Mouse (Mus musculus): Measurements from ENCODE around the gene Nfia. TPM values are rescaled to one million over a fixed set of nuclear protein-coding genes. Genes with fewer than 3 reads are reported as not detected.

Nfia gene
- polyA plus RNA-seq, 1 experiment from 2014 or later: 56.7 TPM

DNA sequence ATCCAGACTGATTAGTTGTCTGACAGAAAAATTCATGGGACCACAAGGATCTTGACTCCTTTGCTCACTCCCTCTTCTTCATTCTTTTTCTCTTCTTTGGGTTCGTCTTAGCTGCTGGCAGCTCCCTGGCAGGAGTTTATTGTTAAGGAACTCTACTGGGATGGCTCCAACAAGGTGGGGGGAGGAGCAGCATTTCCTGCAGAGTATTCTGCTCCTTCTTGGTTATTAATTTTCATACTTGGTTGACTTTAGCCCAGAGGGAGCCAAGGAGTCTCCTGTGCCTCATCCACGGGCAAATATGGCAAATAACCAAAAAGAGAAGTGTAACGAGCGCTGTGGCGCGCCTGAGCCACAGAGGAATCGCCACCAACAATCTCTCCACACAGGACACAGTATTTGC is 190.3 kb downstream of the Nfia start:
- Histone ChIP-seq H3K27me3 (no peaks in the 10 kb centered on the region), H3K9ac (replicated peaks) (no peak overlapping the region), H3K27ac (no peak overlapping the region), H3K4me1 (replicated peaks) (peaks cover 13% of the 10 kb centered on the region; the same call in 1 of the 2 replicates), H3K4me3 (replicated peaks) (no peak overlapping the region), H3K36me3 (peaks cover 11% of the 10 kb centered on the region; the same call in 1 of the 2 replicates), H3K9me3 (no peaks in the 10 kb centered on the region), H3K4me2 (no peak overlapping the region)
- WGBS: 89% methylated on average over 7 of the region's 7 CpGs
- ATAC-seq (ENCODE audit: insufficient number of reproducible peaks, insufficient read depth, low FRiP score, low TSS enrichment, low read depth): no peak

DNA sequence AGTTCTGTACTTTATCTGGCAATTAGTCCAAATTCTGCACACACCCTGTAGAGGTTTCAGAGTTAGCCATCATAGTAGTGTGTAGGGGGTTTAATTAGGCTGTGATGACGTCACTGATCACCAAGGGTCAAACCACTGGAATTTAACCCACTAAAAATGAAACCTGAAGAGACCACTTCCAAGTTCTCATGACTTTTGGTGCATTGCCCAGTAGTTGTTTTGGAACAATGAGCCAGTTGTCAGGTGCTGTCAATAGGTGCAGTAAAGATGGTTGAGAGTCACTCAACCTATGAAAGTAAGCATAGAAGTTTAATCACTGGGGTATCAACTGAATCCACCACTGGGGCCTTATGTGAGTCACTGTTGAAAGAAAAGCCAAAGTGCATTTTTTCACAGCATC is 191.4 kb downstream of the Nfia start:
- Histone ChIP-seq H3K27ac (no peak overlapping the region), H3K9me3 (no peaks in the 10 kb centered on the region), H3K4me1 (replicated peaks) (peaks cover 13% of the 10 kb centered on the region; the same call in 1 of the 2 replicates), H3K9ac (replicated peaks) (no peak overlapping the region), H3K4me3 (replicated peaks) (no peak overlapping the region), H3K27me3 (no peaks in the 10 kb centered on the region), H3K4me2 (no peak overlapping the region), H3K36me3 (peaks cover 6% of the 10 kb centered on the region; the same call in 1 of the 2 replicates)
- no peak for ATAC-seq (ENCODE audit: insufficient number of reproducible peaks, insufficient read depth, low FRiP score, low TSS enrichment, low read depth)
- WGBS: 63% methylated on average over 1 of the region's 1 CpGs

DNA sequence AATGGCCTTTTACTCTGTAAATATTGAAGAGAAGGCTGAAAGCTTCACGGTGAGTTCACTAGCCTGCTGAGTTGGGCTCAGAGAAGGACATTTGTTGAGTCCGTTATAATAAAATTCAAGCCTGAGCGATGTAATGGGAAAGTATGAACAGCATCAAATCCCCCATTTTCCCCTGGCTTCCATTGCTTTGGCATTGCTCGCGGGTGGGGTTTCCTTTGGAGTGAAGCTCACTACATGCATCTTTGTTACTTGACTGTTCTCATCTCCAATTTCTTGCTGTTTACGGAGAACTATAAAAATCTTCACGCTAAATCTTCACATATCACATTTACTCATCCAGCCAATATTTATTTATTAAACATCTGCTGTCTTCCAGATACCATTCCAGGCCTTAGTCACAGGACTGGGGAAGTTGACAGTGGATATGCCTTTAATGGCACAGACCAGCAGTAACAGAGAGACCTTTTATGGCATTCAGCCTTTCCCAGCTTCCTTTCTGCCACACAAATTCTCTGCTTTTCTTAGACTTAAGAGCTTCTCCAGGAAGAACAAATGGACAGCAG is 196.3 kb downstream of the Nfia start:
- 84% methylated on average over 7 of the region's 7 CpGs for WGBS
- Histone ChIP-seq H3K27me3 (no peaks in the 10 kb centered on the region), H3K27ac (no peak overlapping the region), H3K36me3 (peaks cover 15% of the 10 kb centered on the region), H3K4me1 (replicated peaks) (peaks cover 10% of the 10 kb centered on the region; the same call in 1 of the 2 replicates), H3K4me2 (no peak overlapping the region), H3K9ac (replicated peaks) (no peak overlapping the region), H3K4me3 (replicated peaks) (no peak overlapping the region), H3K9me3 (no peaks in the 10 kb centered on the region)
- ATAC-seq (ENCODE audit: insufficient number of reproducible peaks, insufficient read depth, low FRiP score, low TSS enrichment, low read depth): no peak

DNA sequence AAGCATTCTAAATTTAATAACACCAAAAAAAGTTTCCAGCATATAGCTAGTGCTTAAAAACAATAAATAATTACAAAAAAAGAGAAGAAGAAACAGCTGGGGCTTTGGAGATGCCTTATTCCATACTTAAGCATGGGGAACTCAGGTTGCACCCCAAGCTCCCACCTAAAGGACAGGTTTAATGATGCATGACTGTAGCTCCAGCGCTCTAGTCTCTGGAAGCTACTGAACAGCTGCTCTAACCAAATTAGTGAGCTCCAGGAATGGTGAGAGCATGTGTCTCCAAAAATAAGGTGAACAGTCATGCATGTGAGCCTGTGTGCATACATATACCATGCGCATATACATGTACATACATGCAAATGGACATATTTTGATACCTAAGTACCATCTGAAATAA is 200.5 kb downstream of the Nfia start:
- 93% methylated on average over 2 of the region's 2 CpGs for WGBS
- H3K27ac ChIP-seq: no peak overlapping the region
- H3K4me3 ChIP-seq (replicated peaks): no peak overlapping the region
- no peak; the same call in 1 of the 2 replicates for ATAC-seq (ENCODE audit: insufficient number of reproducible peaks, insufficient read depth, low FRiP score, low TSS enrichment, low read depth)
- no peak overlapping the region for H3K9ac ChIP-seq (replicated peaks)
- no peak overlapping the region for H3K4me2 ChIP-seq
- H3K36me3 ChIP-seq: peaks cover 14% of the 10 kb centered on the region
- no peaks in the 10 kb centered on the region for H3K27me3 ChIP-seq
- no peaks in the 10 kb centered on the region for H3K9me3 ChIP-seq
- peaks cover 14% of the 10 kb centered on the region for H3K4me1 ChIP-seq (replicated peaks)

DNA sequence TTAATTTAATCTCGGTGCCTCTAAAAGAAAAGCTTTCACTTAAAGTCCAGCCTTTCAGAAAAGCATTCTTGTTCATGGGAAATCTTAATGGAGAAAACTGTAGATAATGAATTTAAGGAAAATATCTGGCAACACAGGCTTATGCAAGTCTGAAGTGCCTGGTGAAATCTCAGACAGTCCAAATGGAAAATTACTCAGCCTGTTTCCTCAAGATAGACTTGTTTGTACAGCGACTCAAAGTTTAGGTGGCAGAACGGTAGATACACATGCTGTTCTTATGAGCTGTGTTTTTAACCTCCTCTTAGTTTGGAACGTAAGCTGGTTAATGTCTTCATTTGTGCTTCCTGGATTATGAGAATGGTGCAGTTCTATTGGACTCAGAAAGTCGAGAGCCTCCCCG is 201.5 kb downstream of the Nfia start:
- no peaks in the 10 kb centered on the region for H3K9me3 ChIP-seq
- H3K4me1 ChIP-seq (replicated peaks): peaks cover 16% of the 10 kb centered on the region
- WGBS: 85% methylated on average over 6 of the region's 6 CpGs
- H3K27ac ChIP-seq: no peak overlapping the region
- H3K9ac ChIP-seq (replicated peaks): no peak overlapping the region
- no peaks in the 10 kb centered on the region for H3K27me3 ChIP-seq
- H3K4me2 ChIP-seq: no peak overlapping the region
- H3K36me3 ChIP-seq: peaks cover 10% of the 10 kb centered on the region
- ATAC-seq (ENCODE audit: insufficient number of reproducible peaks, insufficient read depth, low FRiP score, low TSS enrichment, low read depth): no peak
- H3K4me3 ChIP-seq (replicated peaks): no peak overlapping the region

DNA sequence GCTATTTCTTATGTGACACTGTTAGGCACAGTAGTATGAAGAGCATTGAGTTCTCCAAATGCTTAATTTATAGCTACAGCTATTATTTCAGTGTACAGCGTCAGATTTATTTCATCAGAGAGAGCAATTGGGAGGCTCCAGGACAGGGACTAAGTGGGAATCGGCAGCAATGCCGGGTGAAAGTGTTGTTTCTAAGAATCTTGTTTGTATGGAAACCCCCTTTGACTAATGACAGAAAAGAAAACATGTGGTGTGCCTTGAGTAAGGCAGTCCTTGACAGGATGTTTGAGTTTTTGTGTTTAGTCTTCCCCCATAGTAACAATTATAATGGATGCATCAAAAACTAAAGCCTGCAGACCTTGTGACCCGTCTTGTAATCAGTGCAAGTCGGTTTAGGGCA is 204.4 kb downstream of the Nfia start:
- ATAC-seq (ENCODE audit: insufficient number of reproducible peaks, insufficient read depth, low FRiP score, low TSS enrichment, low read depth): no peak
- 40% methylated on average over 5 of the region's 5 CpGs for WGBS
- peaks cover 16% of the 10 kb centered on the region for H3K4me1 ChIP-seq (replicated peaks)
- no peaks in the 10 kb centered on the region for H3K36me3 ChIP-seq
- H3K4me2 ChIP-seq: no peak overlapping the region
- no peak overlapping the region for H3K27ac ChIP-seq
- H3K27me3 ChIP-seq: no peaks in the 10 kb centered on the region
- H3K9ac ChIP-seq (replicated peaks): no peak overlapping the region
- no peaks in the 10 kb centered on the region for H3K9me3 ChIP-seq
- no peak overlapping the region for H3K4me3 ChIP-seq (replicated peaks)

DNA sequence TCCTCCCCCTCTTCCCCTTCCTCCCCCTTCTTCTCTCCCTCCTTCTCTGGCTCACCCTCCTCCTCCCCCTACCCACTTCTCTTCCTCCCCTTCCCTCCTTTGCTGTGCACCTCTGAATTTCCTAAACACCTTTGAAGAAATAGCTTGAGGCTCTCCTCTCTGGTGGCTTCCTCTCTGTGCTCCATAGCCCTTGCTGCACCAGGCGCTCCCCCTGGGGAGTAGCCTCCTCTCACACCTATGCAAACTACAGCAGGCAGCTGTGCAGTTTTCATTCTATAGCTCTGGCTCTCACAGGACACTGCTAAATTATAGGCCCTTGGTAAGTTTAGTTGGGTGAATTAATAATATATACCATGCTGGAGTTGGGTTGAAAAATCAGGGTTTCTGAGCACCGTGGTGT is 211.8 kb downstream of the Nfia start:
- Histone ChIP-seq H3K9ac (replicated peaks) (no peak overlapping the region), H3K27me3 (no peaks in the 10 kb centered on the region), H3K4me3 (replicated peaks) (no peak overlapping the region), H3K4me2 (no peak overlapping the region), H3K9me3 (no peaks in the 10 kb centered on the region), H3K36me3 (peaks cover 4% of the 10 kb centered on the region; the same call in 1 of the 2 replicates), H3K27ac (no peak overlapping the region), H3K4me1 (replicated peaks) (peaks cover 10% of the 10 kb centered on the region; the same call in 1 of the 2 replicates)
- ATAC-seq (ENCODE audit: insufficient number of reproducible peaks, insufficient read depth, low FRiP score, low TSS enrichment, low read depth): no peak
- WGBS: 78% methylated on average over 2 of the region's 2 CpGs

DNA sequence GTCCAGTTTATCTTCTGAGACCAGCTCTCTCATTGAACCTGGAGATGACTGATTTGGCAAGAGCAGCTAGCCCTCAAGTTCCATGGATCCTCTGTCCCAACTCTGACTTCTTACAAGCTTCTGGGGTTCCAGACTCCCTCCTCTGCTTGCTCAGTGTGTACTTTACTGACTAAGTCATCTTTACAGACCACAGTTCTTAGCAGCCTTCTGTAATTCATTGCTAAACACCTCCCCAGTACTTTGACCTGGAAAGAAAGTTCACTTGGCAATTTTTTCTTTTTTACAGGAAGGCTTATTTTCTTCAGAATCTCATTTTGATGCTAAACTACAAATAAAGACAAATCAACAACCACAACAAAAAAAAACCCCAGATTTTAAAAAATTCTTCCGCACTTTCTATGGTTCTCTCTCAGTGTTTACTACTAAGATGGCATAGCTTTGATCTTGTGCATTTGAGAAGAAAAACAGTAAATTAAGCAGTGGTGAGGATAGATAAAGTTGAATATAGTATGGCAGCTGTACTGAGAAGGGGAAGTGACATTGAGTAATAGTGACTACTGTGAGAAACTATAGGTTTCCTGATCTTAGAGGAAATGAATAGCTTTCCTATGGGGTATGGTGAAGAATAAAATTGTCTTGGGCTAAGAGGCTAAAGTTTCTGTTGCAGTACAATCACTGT is 213.7 kb downstream of the Nfia start:
- 91% methylated on average over 1 of the region's 1 CpGs for WGBS
- ATAC-seq (ENCODE audit: insufficient number of reproducible peaks, insufficient read depth, low FRiP score, low TSS enrichment, low read depth): no peak

DNA sequence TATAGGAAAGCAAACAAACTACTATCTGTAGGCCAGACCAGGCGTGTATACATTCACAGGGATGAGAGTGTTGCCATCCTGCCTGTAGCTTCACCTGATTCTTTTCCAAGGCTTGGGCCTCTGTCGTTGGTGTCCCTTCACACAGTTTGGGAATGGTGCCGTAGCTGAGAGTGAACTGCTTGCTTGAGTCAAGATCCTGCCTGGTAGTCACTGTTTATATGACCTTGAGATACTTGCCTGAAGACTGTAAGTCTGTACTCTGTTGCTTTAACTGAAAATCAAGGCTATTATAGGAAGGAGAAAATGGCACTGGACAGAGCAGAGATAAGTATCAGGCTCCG is 214.2 kb downstream of the Nfia start:
- no peak for ATAC-seq (ENCODE audit: insufficient number of reproducible peaks, insufficient read depth, low FRiP score, low TSS enrichment, low read depth)
- H3K4me1 ChIP-seq (replicated peaks): peaks cover 19% of the 10 kb centered on the region
- no peaks in the 10 kb centered on the region for H3K9me3 ChIP-seq
- H3K9ac ChIP-seq (replicated peaks): no peak overlapping the region
- H3K4me3 ChIP-seq (replicated peaks): no peak overlapping the region
- H3K36me3 ChIP-seq: peaks cover 4% of the 10 kb centered on the region; the same call in 1 of the 2 replicates
- H3K27me3 ChIP-seq: no peaks in the 10 kb centered on the region
- WGBS: 89% methylated on average over 4 of the region's 4 CpGs
- no peak overlapping the region for H3K4me2 ChIP-seq
- H3K27ac ChIP-seq: no peak overlapping the region

More for the DNA sequence above, 213.7 kb downstream of the Nfia start:
- no peaks in the 10 kb centered on the region for H3K27me3 ChIP-seq
- no peak overlapping the region for H3K4me2 ChIP-seq
- H3K9ac ChIP-seq (replicated peaks): no peak overlapping the region
- no peak overlapping the region for H3K4me3 ChIP-seq (replicated peaks)
- H3K36me3 ChIP-seq: peaks cover 4% of the 10 kb centered on the region; the same call in 1 of the 2 replicates
- H3K27ac ChIP-seq: no peak overlapping the region
- peaks cover 19% of the 10 kb centered on the region for H3K4me1 ChIP-seq (replicated peaks)
- no peaks in the 10 kb centered on the region for H3K9me3 ChIP-seq

DNA sequence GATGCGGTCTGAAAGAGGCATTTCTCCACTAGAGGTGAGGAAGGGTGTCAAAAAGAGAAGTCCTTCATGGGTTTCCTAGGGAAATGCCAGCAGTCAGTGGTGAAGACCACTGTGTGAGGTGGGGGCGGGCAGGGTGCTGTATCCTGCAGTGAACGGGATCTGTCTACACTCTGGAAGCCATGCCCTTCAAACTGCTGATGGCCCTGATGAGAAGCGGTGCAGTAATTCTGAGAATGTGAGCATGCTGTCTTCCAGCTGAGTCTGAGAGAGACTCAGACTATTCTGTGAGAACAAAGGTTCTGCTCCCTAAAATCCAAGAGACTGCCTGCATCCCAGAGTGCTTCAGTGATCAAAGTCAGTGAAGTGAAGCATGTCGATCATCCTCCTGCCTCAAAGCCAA is 216.2 kb downstream of the Nfia start:
- no peaks in the 10 kb centered on the region for H3K27me3 ChIP-seq
- peaks cover 19% of the 10 kb centered on the region for H3K4me1 ChIP-seq (replicated peaks)
- peaks cover 4% of the 10 kb centered on the region; the same call in 1 of the 2 replicates for H3K36me3 ChIP-seq
- no peaks in the 10 kb centered on the region for H3K9me3 ChIP-seq
- H3K4me2 ChIP-seq: no peak overlapping the region
- WGBS: 82% methylated on average over 5 of the region's 5 CpGs
- no peak overlapping the region for H3K4me3 ChIP-seq (replicated peaks)
- ATAC-seq (ENCODE audit: insufficient number of reproducible peaks, insufficient read depth, low FRiP score, low TSS enrichment, low read depth): no peak
- no peak overlapping the region for H3K9ac ChIP-seq (replicated peaks)
- H3K27ac ChIP-seq: no peak overlapping the region

DNA sequence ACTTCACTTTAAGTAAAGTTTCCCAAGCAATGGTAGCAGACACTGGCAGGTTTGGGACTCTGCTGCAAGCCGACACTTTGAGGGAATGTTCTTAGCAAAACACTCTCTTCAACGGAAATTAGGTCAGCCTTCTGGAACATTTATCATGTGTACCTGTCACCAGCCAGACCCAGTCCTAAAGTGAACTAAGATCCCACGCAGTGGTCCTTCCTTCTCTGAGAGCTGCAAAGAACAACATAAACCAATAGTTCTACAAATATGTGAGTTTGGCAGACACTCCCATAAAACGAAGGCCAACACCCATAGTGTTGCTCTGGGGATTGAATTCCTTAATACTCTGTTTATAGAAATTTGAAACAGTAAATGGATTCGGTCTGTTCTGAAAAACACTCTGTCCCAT is 217.9 kb downstream of the Nfia start:
- Histone ChIP-seq H3K4me3 (replicated peaks) (no peak overlapping the region), H3K9ac (replicated peaks) (no peak overlapping the region), H3K27me3 (no peaks in the 10 kb centered on the region), H3K36me3 (no peaks in the 10 kb centered on the region), H3K4me1 (replicated peaks) (peaks cover 12% of the 10 kb centered on the region), H3K9me3 (no peaks in the 10 kb centered on the region), H3K27ac (no peak overlapping the region), H3K4me2 (no peak overlapping the region)
- no peak for ATAC-seq (ENCODE audit: insufficient number of reproducible peaks, insufficient read depth, low FRiP score, low TSS enrichment, low read depth)
- WGBS: 42% methylated on average over 5 of the region's 5 CpGs

DNA sequence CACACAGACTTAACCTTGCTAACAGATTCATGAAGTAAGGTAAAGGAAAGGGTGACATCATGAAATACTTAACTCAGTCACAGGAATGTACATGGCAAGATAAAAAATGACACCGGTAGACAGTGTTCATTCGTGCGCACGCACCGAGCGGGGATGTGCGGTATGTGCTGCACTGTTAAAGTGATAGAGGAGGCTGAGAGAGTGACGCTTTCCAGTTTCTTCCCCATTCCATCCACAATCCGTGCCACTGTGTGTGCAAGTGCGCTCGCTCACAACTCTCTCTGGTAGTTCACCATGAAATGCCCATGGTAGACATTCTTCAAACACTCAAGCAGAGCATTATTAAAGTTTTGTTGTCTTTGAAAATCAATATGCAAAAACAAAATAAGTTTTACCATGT is 218.9 kb downstream of the Nfia start:
- Histone ChIP-seq H3K27ac (no peak overlapping the region), H3K36me3 (no peaks in the 10 kb centered on the region), H3K9ac (replicated peaks) (no peak overlapping the region), H3K4me2 (no peak overlapping the region), H3K4me1 (replicated peaks) (peaks cover 12% of the 10 kb centered on the region), H3K27me3 (no peaks in the 10 kb centered on the region), H3K4me3 (replicated peaks) (no peak overlapping the region), H3K9me3 (no peaks in the 10 kb centered on the region)
- ATAC-seq (ENCODE audit: insufficient number of reproducible peaks, insufficient read depth, low FRiP score, low TSS enrichment, low read depth): no peak
- WGBS: 90% methylated on average over 11 of the region's 11 CpGs

Measured in limb, embryonic 12.5 days (tissue).